Mouse (Mus musculus): ENCODE measurements around the gene Otub2. TPM values are rescaled to one million over a fixed set of nuclear protein-coding genes. Genes with fewer than 3 reads are reported as not detected.

Gene Otub2
- polyA plus RNA-seq (2015; fragmentation: Nextera tagmentation; extraction: Ambion mirVana), result 17.4 and 19.8 TPM in 2 replicates

GRCm38 (mm10) chr12:103388505-103389347, at the start of gene Otub2:
Gene Otub2, plus strand, starts transcription at chr12:103388682.

GRCm38 (mm10) chr12:103355746-103356414, 32.6 kb upstream of the Otub2 start, which contains the start of gene Asb2:
Gene Asb2, minus strand, starts transcription at chr12:103356001.

GRCm38 (mm10) chr12:103407720-103408119, 19.2 kb downstream of the Otub2 start, which contains the start of gene 9330161L09Rik:
Gene 9330161L09Rik, minus strand, starts transcription at chr12:103407820.

GRCm38 (mm10) chr12:103425729-103426470, 37.4 kb downstream of the Otub2 start, which contains the start of gene Ddx24:
Gene Ddx24, minus strand, starts transcription at chr12:103425830.

GRCm38 (mm10) chr12:103433986-103434731, 45.7 kb downstream of the Otub2 start, which contains the start of gene Ifi27:
Gene Ifi27, plus strand, starts transcription at chr12:103434211.

GRCm38 (mm10) chr12:103443524-103443923, 55.0 kb downstream of the Otub2 start, which contains the start of gene Ifi27l2a:
Gene Ifi27l2a, minus strand, starts transcription at chr12:103443680.

Other genes with a start within 250 kb of the Otub2 start
- 2.9 and 3.9 TPM in 2 replicates for gene Prima1, start 146.5 kb upstream of the Otub2 start, polyA plus RNA-seq (2015; fragmentation: Nextera tagmentation; extraction: Ambion mirVana)
- gene Fam181a, start 77.7 kb upstream of the Otub2 start, polyA plus RNA-seq (2015; fragmentation: Nextera tagmentation; extraction: Ambion mirVana), result 7.6 and 9.2 TPM in 2 replicates
- gene Asb2, start 32.7 kb upstream of the Otub2 start, polyA plus RNA-seq (2015; fragmentation: Nextera tagmentation; extraction: Ambion mirVana), result 3.0 and 3.7 TPM in 2 replicates
- 0.55 and 0.62 TPM in 2 replicates for gene 9330161L09Rik, start 19.1 kb downstream of the Otub2 start, polyA plus RNA-seq (2015; fragmentation: Nextera tagmentation; extraction: Ambion mirVana)
- 208 and 244 TPM in 2 replicates for gene Ddx24, start 37.1 kb downstream of the Otub2 start, polyA plus RNA-seq (2015; fragmentation: Nextera tagmentation; extraction: Ambion mirVana)
- gene Ifi27, start 45.5 kb downstream of the Otub2 start, polyA plus RNA-seq (2015; fragmentation: Nextera tagmentation; extraction: Ambion mirVana), result 26.1 and 33.4 TPM in 2 replicates
- 18.3 and 28.9 TPM in 2 replicates for gene Ifi27l2a, start 55.0 kb downstream of the Otub2 start, polyA plus RNA-seq (2015; fragmentation: Nextera tagmentation; extraction: Ambion mirVana)
- gene Ifi27l2b, start 68.5 kb downstream of the Otub2 start, polyA plus RNA-seq (2015; fragmentation: Nextera tagmentation; extraction: Ambion mirVana), result not detected in 2 replicates
- 3.9 and 4.1 TPM in 2 replicates for gene Ppp4r4, start 143.6 kb downstream of the Otub2 start, polyA plus RNA-seq (2015; fragmentation: Nextera tagmentation; extraction: Ambion mirVana)
- 0.08 and 0.09 TPM in 2 replicates for gene Serpina10, start 242.8 kb downstream of the Otub2 start, polyA plus RNA-seq (2015; fragmentation: Nextera tagmentation; extraction: Ambion mirVana)